Mouse (Mus musculus) lung, embryonic 15.5 days (tissue): Measurements from ENCODE around the gene B4galt5. TPM values are rescaled to one million over a fixed set of nuclear protein-coding genes. Genes with fewer than 3 reads are reported as not detected.

Experiments used
- ATAC-seq: fragments of 200-750 bp; cut with Nextera tagmentation; 2 replicates; pipeline ENCODE4 v1.8.0; 2017; ENCODE audit warnings: moderate number of reproducible peaks, borderline replicate concordance; ENCODE audit not compliant: low FRiP score, low TSS enrichment; ENCODE audit errors: extremely low read depth
- H3K27ac ChIP-seq: fragments of 300-500 bp; sonication (generic); 2 replicates; pipeline ENCODE4 v1.5.1; 2015; ENCODE audit warnings: moderate library complexity, mild to moderate bottlenecking, inconsistent platforms
- H3K27me3 ChIP-seq: fragments of 300-500 bp; sonication (generic); 2 replicates; pipeline ENCODE4 v1.6.1; 2015; ENCODE audit warnings: inconsistent platforms
- H3K36me3 ChIP-seq: fragments of 300-500 bp; sonication (generic); 2 replicates; pipeline ENCODE4 v1.6.1; 2015; ENCODE audit warnings: inconsistent platforms
- H3K4me1 ChIP-seq: fragments of 300-500 bp; sonication (generic); 2 replicates; pipeline ENCODE4 v1.6.1; 2015; ENCODE audit warnings: inconsistent platforms
- H3K4me2 ChIP-seq: fragments of 300-500 bp; sonication (generic); 2 replicates; pipeline ENCODE4 v1.6.1; 2015; ENCODE audit warnings: inconsistent platforms, mild to moderate bottlenecking, moderate library complexity
- H3K4me3 ChIP-seq: fragments of 300-500 bp; sonication (generic); 2 replicates; pipeline ENCODE4 v1.5.1; 2015; ENCODE audit warnings: mild to moderate bottlenecking, inconsistent platforms
- H3K9ac ChIP-seq: fragments of 300-500 bp; sonication (generic); 2 replicates; pipeline ENCODE4 v1.6.1; 2015; ENCODE audit warnings: inconsistent platforms
- H3K9me3 ChIP-seq: fragments of 300-500 bp; sonication (generic); 2 replicates; pipeline ENCODE4 v1.6.1; 2016; ENCODE audit warnings: inconsistent platforms
- WGBS: fragments of 180-500 bp; shearing (Covaris S2); methylation state at CpG from one replicate; pipeline ENCODE4 v1.1.7; 2015; 5-methylcytosine and 5-hydroxymethylcytosine counted together
- polyA plus RNA-seq: library from polyadenylated mRNA; unstranded; fragments of >200 nt; fragmentation: Nextera tagmentation; extraction: Ambion mirVana; gene quantifications from 2 replicates; pipeline ENCODE4 v1.2.1, GENCODE M21; 2015

B4galt5 gene
- polyA plus RNA-seq, 1 experiment from 2014 or later, result 13.6 TPM

DNA sequence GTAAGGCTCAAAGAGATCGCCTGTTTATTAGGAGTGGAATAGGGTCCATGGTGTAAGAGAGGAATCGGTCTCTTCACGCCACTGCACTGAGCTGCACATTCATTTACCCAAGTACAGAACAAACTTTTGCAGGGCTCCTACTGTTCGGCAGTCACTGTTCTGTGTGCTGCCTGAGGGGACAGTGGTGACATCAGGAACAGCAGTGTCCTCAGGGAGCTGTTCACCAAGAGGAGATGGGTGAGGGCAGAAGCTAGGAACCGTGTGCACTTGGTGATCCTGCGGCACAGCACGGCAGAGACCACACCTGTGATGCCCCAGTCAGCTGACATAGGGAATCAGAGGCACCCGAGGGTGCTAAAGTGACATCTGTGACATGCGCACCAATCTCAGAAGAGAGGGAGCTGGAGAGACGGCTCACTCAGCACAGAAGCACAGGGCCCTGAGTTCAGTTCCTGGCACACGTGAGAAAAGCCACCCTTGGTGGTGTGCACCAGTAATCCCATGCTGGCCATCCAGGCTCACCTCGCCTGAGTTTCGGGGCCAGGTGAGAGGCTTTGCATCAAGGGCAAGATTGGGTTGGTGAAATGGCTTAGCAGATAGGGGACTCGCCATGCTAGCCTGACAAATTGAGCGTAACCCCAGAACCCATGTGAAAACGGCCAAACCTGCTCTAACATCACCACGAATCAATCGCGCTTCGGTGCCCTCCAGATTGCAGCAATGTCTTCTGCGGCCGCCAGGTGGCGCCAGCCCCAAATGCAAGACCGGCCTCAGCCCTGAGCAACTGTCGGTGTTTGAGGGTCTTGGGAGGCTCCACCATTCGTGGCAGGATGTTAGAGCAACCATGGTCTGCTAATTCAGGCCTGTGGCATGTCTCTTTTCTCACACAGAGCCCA is 68.6 kb downstream of the B4galt5 start:
- Histone ChIP-seq H3K27ac (no peak overlapping the region), H3K27me3 (no peaks in the 10 kb centered on the region), H3K9ac (no peak overlapping the region), H3K4me3 (no peak overlapping the region), H3K4me1 (peaks cover 3% of the 10 kb centered on the region; the same call in 1 of the 2 replicates), H3K9me3 (no peaks in the 10 kb centered on the region), H3K4me2 (no peak overlapping the region), H3K36me3 (no peaks in the 10 kb centered on the region)
- 40% methylated on average over 26 of the region's 26 CpGs for WGBS
- peak; percentile 39; the same call in 1 of the 2 replicates for ATAC-seq

DNA sequence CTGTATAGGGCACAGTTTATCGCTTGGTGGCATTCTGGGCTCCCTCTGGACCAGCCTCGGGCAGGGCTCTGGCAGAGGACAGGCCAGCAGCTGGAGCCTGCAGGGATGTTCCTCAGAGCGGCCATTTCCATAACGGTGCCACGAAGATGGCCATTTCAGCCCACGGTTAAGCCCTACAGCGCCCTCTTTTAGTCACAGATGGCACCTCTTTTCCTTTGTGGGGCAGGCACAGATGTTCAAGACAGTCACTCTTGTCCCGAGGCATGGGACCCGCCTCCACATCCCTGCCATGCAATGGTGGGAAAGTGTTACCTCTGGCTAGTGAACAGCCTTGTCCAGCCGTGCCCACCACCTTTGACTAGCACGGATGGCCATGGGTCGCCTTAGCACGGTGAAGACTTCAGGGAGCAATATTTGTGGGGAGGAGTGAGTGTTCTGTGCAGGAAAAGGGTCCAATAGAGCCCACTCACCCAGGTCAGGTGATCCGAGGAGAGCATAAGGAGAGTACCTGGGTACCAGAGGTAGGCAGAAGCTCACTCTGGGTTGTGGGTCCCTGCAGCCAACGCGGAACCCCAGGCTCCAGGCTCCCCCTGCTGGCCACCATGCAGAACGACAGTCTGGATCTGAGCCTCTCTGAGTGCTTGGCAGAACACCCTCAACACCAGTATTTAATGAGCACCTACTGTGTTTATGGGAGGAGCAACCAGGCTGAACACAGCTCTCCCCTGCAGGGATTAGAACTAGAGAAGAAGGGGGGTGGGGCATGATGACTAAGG is 70.0 kb downstream of the B4galt5 start:
- H3K27ac ChIP-seq, result no peak overlapping the region
- no peaks in the 10 kb centered on the region for H3K36me3 ChIP-seq
- peaks cover 3% of the 10 kb centered on the region; the same call in 1 of the 2 replicates for H3K4me1 ChIP-seq
- H3K4me2 ChIP-seq, result no peak overlapping the region
- H3K9ac ChIP-seq, result no peak overlapping the region
- H3K27me3 ChIP-seq, result no peaks in the 10 kb centered on the region
- WGBS, result 50% methylated on average over 17 of the region's 17 CpGs
- H3K4me3 ChIP-seq, result no peak overlapping the region
- peak; percentile 44; the same call in 1 of the 2 replicates for ATAC-seq
- no peaks in the 10 kb centered on the region for H3K9me3 ChIP-seq

DNA sequence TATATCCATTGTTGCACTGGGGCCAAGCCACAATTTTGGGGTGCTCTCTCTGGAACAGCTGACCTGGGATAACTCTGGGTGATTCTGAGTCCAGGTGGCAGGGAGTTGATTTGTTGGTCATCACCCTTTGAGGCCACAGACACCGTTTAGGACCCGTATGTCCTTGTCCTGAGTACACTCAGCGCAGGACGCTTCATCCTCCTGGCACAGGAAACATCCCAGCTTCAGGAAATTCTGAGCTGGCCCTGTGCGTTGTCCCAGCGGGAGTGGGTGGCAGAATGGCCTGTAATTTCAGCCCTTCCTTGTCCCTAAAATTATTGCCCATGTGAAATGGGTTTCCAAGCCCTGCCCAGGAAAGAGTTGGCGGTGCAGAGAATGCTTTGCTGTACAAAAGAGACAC is 71.0 kb downstream of the B4galt5 start:
- no peak overlapping the region for H3K4me3 ChIP-seq
- ATAC-seq, result no peak
- 79% methylated on average over 7 of the region's 7 CpGs for WGBS
- H3K4me2 ChIP-seq, result no peak overlapping the region
- no peaks in the 10 kb centered on the region for H3K9me3 ChIP-seq
- no peak overlapping the region for H3K9ac ChIP-seq
- peaks cover 3% of the 10 kb centered on the region; the same call in 1 of the 2 replicates for H3K4me1 ChIP-seq
- H3K27me3 ChIP-seq, result no peaks in the 10 kb centered on the region
- no peak overlapping the region for H3K27ac ChIP-seq
- no peaks in the 10 kb centered on the region for H3K36me3 ChIP-seq

DNA sequence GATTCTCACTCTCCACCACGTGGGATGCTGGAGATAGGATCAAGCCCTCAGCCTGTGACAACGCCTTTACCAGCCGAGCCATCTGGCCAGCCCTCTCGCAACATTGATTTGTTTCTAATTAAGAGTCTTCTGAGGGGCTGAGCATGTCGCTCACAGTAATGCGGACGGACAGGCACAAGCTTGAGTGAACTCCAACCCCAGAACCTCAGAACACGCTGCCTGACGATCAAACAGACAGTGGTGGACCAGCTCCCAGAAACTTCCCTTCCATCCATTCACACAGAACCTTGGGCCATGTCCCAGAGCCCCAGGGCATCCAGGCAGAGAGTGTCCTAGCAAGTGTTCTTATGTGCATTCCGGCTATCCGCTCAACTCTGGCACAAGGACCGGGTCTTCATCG is 72.0 kb downstream of the B4galt5 start:
- no peak for ATAC-seq
- Histone ChIP-seq H3K27me3 (no peaks in the 10 kb centered on the region), H3K9ac (no peak overlapping the region), H3K4me2 (no peak overlapping the region), H3K36me3 (no peaks in the 10 kb centered on the region), H3K4me1 (peaks cover 3% of the 10 kb centered on the region; the same call in 1 of the 2 replicates), H3K27ac (no peak overlapping the region), H3K4me3 (no peak overlapping the region), H3K9me3 (no peaks in the 10 kb centered on the region)
- WGBS, result 63% methylated on average over 13 of the region's 13 CpGs

DNA sequence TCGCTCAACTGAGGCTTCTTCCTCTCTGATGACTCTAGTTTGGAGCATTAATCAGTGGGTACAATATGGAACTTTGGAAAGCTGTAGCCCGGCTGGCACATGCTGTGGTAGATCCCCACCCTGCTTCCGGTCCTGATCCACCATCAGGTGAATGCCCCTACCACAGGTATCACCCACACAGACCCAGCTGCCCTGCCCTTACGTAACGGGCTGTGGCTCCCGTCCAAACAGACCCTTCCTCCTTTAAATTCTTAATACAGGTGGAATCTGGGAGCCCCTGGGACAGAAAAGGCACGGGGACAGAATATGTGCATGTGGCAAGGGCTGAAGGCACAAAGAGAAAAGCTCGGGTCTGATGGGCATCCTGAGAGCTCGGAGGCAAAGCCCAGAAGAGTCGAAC is 73.1 kb downstream of the B4galt5 start:
- H3K36me3 ChIP-seq, result no peaks in the 10 kb centered on the region
- H3K27ac ChIP-seq, result no peak overlapping the region
- H3K4me3 ChIP-seq, result no peak overlapping the region
- H3K4me2 ChIP-seq, result no peak overlapping the region
- H3K4me1 ChIP-seq, result peaks cover 2% of the 10 kb centered on the region; the same call in 1 of the 2 replicates
- WGBS, result 86% methylated on average over 10 of the region's 10 CpGs
- H3K27me3 ChIP-seq, result no peaks in the 10 kb centered on the region
- H3K9ac ChIP-seq, result no peak overlapping the region
- no peak for ATAC-seq
- no peaks in the 10 kb centered on the region for H3K9me3 ChIP-seq

DNA sequence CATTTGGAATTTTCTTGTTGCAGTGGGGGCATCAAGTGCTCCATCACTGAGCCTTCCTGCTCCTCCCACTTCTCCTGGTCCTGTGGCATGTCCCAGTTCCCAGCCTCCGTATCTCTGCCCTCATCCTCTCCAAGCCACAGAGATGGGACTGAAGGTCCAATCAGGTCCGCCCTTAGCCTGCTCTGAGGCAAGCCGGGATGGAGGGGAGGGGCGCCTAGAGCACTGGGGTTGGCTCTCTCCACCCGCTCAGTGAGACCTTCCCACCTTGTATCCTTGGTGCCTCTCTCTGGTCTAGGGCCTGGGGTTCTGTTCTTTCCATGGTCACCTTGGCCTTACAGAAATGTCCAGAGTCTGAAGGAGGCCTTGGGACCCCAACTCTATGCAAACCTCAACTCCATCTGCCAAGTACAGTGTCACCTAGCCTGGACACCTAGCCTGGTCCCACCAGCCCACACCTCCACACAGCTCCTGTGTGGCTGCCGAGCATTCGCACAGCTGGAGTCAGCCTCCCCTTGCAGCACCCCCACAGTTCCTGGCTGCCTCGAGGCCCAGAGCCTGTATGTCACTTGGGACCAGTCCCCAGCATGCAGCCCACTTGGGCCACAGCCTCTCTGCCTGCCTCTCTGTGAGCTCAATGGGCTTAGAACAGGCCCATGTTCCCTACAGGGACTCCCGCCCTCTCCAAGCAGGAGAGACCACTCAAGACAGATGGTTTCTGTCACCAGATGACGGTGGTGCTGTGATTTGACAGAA is 74.1 kb downstream of the B4galt5 start:
- Histone ChIP-seq H3K4me1 (no peaks in the 10 kb centered on the region), H3K9ac (no peak overlapping the region), H3K4me2 (no peak overlapping the region), H3K9me3 (no peaks in the 10 kb centered on the region), H3K4me3 (no peak overlapping the region), H3K36me3 (no peaks in the 10 kb centered on the region), H3K27me3 (no peaks in the 10 kb centered on the region), H3K27ac (no peak overlapping the region)
- WGBS, result 52% methylated on average over 10 of the region's 10 CpGs
- no peak for ATAC-seq

DNA sequence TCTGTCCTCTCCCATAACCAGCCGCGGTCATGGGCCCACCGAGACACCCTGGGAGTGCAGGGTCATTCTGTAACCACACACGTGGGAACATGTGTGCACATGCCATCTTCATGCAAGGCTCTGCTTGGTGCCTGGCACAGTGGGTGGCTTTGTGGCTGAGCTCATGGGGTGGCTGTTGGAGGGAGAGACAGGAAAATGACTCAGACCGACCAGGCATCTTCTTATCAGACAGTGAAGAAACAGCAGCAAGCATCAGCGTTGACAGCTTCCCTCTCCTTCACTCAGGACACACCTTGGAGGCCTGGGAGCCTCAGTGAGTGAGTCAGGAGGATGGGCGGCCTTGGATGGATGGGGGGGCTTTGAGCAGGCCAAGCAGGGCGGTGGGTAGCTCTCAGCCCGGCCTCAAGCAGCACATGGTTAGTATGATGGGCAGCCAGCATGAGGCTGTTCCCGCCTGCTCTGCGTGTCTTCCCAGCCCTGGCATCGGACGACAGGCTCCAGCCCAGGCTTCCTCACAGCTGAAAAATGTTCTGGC is 75.7 kb downstream of the B4galt5 start:
- H3K36me3 ChIP-seq, result no peaks in the 10 kb centered on the region
- WGBS, result 72% methylated on average over 13 of the region's 13 CpGs
- H3K9me3 ChIP-seq, result no peaks in the 10 kb centered on the region
- H3K4me2 ChIP-seq, result no peak overlapping the region
- H3K4me3 ChIP-seq, result no peak overlapping the region
- no peaks in the 10 kb centered on the region for H3K4me1 ChIP-seq
- no peak overlapping the region for H3K9ac ChIP-seq
- no peak overlapping the region for H3K27ac ChIP-seq
- no peak for ATAC-seq
- H3K27me3 ChIP-seq, result no peaks in the 10 kb centered on the region

DNA sequence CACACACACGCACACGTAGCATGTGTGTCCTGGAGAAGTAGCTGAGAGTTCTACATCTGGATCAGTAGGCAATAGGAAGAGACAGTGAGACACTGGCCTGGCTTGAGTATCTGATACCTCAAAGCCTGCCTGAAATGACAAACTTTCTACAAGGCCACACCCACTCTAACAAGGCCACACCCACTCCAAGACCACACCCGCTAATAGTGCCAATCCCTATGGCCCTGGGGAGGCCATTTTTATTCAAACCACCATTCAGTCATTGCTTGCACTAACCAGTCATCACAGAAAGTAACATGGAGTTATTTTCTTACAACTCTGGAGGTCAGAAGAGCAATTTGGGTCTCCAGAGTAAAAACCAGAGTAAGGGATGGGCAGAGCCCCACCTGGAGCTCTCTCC is 76.3 kb downstream of the B4galt5 start:
- H3K4me2 ChIP-seq, result no peak overlapping the region

DNA sequence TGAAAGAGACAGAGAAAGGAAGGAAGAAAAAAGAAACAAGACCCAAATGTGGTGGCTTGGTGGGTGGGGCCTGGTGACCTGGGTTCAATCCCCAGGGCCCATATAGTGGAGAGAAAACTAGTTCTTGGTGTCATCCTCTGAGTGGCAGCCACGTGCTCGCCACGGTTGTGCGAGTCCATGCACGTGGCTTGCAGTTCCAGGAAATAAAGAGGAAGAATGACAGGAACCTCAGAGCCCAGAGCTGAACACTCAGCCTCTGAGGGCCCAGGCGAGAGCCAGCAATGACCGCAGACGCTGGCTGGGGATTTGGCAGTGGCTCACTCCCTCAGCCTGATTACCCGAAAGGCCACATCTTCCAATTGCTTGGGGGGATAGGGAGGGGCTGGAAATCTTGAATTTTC is 77.9 kb downstream of the B4galt5 start:
- H3K27me3 ChIP-seq, result no peaks in the 10 kb centered on the region
- no peaks in the 10 kb centered on the region for H3K9me3 ChIP-seq
- no peaks in the 10 kb centered on the region for H3K4me1 ChIP-seq
- 69% methylated on average over 9 of the region's 9 CpGs for WGBS
- H3K27ac ChIP-seq, result no peak overlapping the region
- no peak for ATAC-seq
- no peaks in the 10 kb centered on the region for H3K36me3 ChIP-seq
- no peak overlapping the region for H3K4me2 ChIP-seq
- no peak overlapping the region for H3K4me3 ChIP-seq
- no peak overlapping the region for H3K9ac ChIP-seq

More for the DNA sequence above, 76.3 kb downstream of the B4galt5 start:
- H3K27ac ChIP-seq, result no peak overlapping the region
- no peaks in the 10 kb centered on the region for H3K36me3 ChIP-seq
- no peak overlapping the region for H3K9ac ChIP-seq
- no peaks in the 10 kb centered on the region for H3K4me1 ChIP-seq
- no peak for ATAC-seq
- no peaks in the 10 kb centered on the region for H3K27me3 ChIP-seq
- no peak overlapping the region for H3K4me3 ChIP-seq
- 84% methylated on average over 3 of the region's 3 CpGs for WGBS
- H3K9me3 ChIP-seq, result no peaks in the 10 kb centered on the region

DNA sequence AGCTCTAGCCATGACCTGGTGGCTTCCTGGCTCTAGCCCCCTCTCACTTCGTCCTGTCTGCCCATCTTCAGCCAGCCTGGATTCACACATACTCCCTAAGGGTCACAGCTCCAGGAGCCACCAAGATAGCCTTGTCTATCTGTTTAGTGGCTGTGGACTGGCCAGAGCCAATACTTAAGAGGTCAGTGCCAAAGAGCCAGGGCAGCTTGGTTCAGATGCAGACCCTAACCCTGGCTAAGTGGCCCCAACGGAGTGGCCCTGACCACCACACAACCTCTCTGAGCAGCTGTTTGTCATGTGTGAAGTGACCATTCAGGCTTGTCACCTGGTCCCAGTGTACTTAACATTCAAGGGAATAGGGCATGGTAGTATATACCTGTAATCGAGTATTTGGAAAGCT is 78.5 kb downstream of the B4galt5 start:
- no peaks in the 10 kb centered on the region for H3K4me1 ChIP-seq
- 82% methylated on average over 3 of the region's 3 CpGs for WGBS

DNA sequence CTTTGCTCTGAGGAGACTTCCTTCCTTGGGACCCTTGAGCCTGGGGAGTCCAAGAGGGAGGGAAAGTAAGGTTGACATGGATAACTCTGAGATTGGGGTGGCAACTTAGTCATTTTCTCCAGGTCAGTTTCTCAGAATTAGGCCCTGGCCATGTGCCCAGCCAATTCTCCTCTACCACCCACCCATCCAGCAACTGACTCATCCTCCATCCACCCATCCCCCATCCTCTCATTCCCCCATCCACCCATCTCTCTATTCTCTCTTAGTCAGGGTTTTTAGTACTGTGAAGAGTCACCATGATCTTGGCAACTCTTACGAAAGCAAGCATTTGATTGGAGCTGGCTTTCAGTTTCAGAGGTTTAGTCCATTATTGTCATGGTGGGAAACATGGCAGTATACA is 80.3 kb downstream of the B4galt5 start:
- no peak overlapping the region for H3K9ac ChIP-seq
- H3K27ac ChIP-seq, result no peak overlapping the region
- H3K27me3 ChIP-seq, result no peaks in the 10 kb centered on the region
- 89% methylated on average over 1 of the region's 1 CpGs for WGBS
- H3K36me3 ChIP-seq, result no peaks in the 10 kb centered on the region
- H3K4me2 ChIP-seq, result no peak overlapping the region
- ATAC-seq, result no peak
- H3K4me1 ChIP-seq, result no peaks in the 10 kb centered on the region
- no peak overlapping the region for H3K4me3 ChIP-seq
- H3K9me3 ChIP-seq, result no peaks in the 10 kb centered on the region

More for the DNA sequence above, 78.5 kb downstream of the B4galt5 start:
- no peak for ATAC-seq
- Histone ChIP-seq H3K27ac (no peak overlapping the region), H3K4me2 (no peak overlapping the region), H3K4me3 (no peak overlapping the region), H3K27me3 (no peaks in the 10 kb centered on the region), H3K36me3 (no peaks in the 10 kb centered on the region), H3K9ac (no peak overlapping the region), H3K9me3 (no peaks in the 10 kb centered on the region)
